Mouse (Mus musculus): ENCODE results near the gene Nacad. TPM values are rescaled to one million over a fixed set of nuclear protein-coding genes. Genes with fewer than 3 reads are reported as not detected.

The Nacad gene
- total and polyA plus RNA-seq, 3 experiments, result 0.13 to 0.34 TPM; not detected in 1

- no peaks in the 10 kb centered on the region for H3K9me3 ChIP-seq (replicated peaks; ENCODE audit: low read length)
- in situ Hi-C loops (cut with MboI; ENCODE audit: low pct_ligation_motif_present, low pct_unique_long_range_greater_than_20kb, low sequenced_read_pairs), result no loop called here
- no peak for DNase-seq (ENCODE audit: extremely low read depth)
- no peak for TF ChIP-seq MEF2A (IDR thresholded peaks at IDR 0.05; ENCODE audit: borderline replicate concordance, low read depth, low read length)
- no peak for TF ChIP-seq NELFE (IDR thresholded peaks at IDR 0.05; ENCODE audit: low read depth, low read length)
- no peak for TF ChIP-seq KAT2A (IDR thresholded peaks at IDR 0.05; ENCODE audit: insufficient replicate concordance, low read length)
- no peak for TF ChIP-seq POLR2AphosphoS2 (IDR thresholded peaks at IDR 0.05; ENCODE audit: low read depth, low read length)
- TF ChIP-seq TBP (conservative IDR thresholded peaks at IDR 0.05; ENCODE audit: low read depth, low read length), result no peak
- no peak for TF ChIP-seq MAZ (IDR thresholded peaks at IDR 0.05; ENCODE audit: low read depth, low read length)
- peaks cover 0 to 19% of the 10 kb centered on the region in 2 experiments; a peak in 1 of 4 replicates for H3K4me1 ChIP-seq (ENCODE audit: control insufficient read depth in 1 of 2, insufficient read depth in 2 of 2)
- H3K4me2 ChIP-seq (ENCODE audit: insufficient read depth, low read depth, poor library complexity, severe bottlenecking), result no peak overlapping the region
- no peaks in the 10 kb centered on the region for H3K27me3 ChIP-seq (replicated peaks)
- no peak overlapping the region for H3K4me3 ChIP-seq (replicated peaks in 1 of 3; ENCODE audit: low read depth in 2 of 3, low read length in 2 of 3, poor library complexity in 1 of 3)
- no peaks in the 10 kb centered on the region for H3K79me2 ChIP-seq (replicated peaks; ENCODE audit: control insufficient read depth, extremely low read depth, insufficient read depth, poor library complexity, severe bottlenecking)
- no peak overlapping the region for H3K9ac ChIP-seq (ENCODE audit: insufficient read depth, low read depth)
- peaks cover 14 to 83% of the 10 kb centered on the region in 2 experiments for H3K36me3 ChIP-seq (replicated peaks in 1 of 2; ENCODE audit: control insufficient read depth in 1 of 2, insufficient read depth in 1 of 2, low read length in 1 of 2)
- dilution Hi-C loops (cut with MboI; ENCODE audit: extremely low pct_ligation_motif_present, extremely low pct_unique_long_range_greater_than_20kb, low sequenced_read_pairs), result no loop called here
- H3K27ac ChIP-seq (ENCODE audit: insufficient read depth, low read depth), result no peak overlapping the region
These were observed 37.9 kb downstream of the Nacad start for GRCm38 (mm10) chr11:6567951-6568350.

GRCm38 (mm10) chr11:6566496-6566895 is 39.4 kb downstream of the Nacad start:
- H3K36me3 ChIP-seq (replicated peaks in 1 of 2; ENCODE audit: control insufficient read depth in 1 of 2, insufficient read depth in 1 of 2, low read length in 1 of 2), result peaks cover 8 to 79% of the 10 kb centered on the region in 2 experiments
- H3K79me2 ChIP-seq (replicated peaks; ENCODE audit: control insufficient read depth, extremely low read depth, insufficient read depth, poor library complexity, severe bottlenecking), result peaks cover under 1% of the 10 kb centered on the region; the same call in 1 of the 2 replicates
- no peak overlapping the region for H3K9ac ChIP-seq (ENCODE audit: insufficient read depth, low read depth)
- no peak overlapping the region for H3K4me2 ChIP-seq (ENCODE audit: insufficient read depth, low read depth, poor library complexity, severe bottlenecking)
- H3K27me3 ChIP-seq (replicated peaks), result no peaks in the 10 kb centered on the region
- H3K4me3 ChIP-seq (replicated peaks in 1 of 3; ENCODE audit: low read depth in 2 of 3, low read length in 2 of 3, poor library complexity in 1 of 3), result no peak overlapping the region
- dilution Hi-C loops (cut with MboI; ENCODE audit: extremely low pct_ligation_motif_present, extremely low pct_unique_long_range_greater_than_20kb, low sequenced_read_pairs), result no loop called here
- no peak for DNase-seq (ENCODE audit: extremely low read depth)
- no peaks in the 10 kb centered on the region for H3K9me3 ChIP-seq (replicated peaks; ENCODE audit: low read length)
- peaks cover 6 to 33% of the 10 kb centered on the region in 2 experiments; a peak in 3 of 4 replicates for H3K4me1 ChIP-seq (ENCODE audit: control insufficient read depth in 1 of 2, insufficient read depth in 2 of 2)
- in situ Hi-C loops (cut with MboI; ENCODE audit: low pct_ligation_motif_present, low pct_unique_long_range_greater_than_20kb, low sequenced_read_pairs), result no loop called here
- TF ChIP-seq MYC (IDR thresholded peaks at IDR 0.05; ENCODE audit: low read depth, low read length) (no peak), RAD21 (IDR thresholded peaks at IDR 0.05; ENCODE audit: low read depth, low read length) (no peak), ZC3H11A (IDR thresholded peaks at IDR 0.05; ENCODE audit: low read depth, low read length) (no peak), MAZ (IDR thresholded peaks at IDR 0.05; ENCODE audit: low read depth, low read length) (no peak), ZNF384 (IDR thresholded peaks at IDR 0.05; ENCODE audit: low read depth, low read length) (no peak), MAX (IDR thresholded peaks at IDR 0.05; ENCODE audit: low read length) (no peak)
- no peak overlapping the region for H3K27ac ChIP-seq (ENCODE audit: insufficient read depth, low read depth)

- no peak overlapping the region for H3K4me2 ChIP-seq (ENCODE audit: insufficient read depth, low read depth, poor library complexity, severe bottlenecking)
- DNase-seq (ENCODE audit: extremely low read depth), result no peak
- H3K79me2 ChIP-seq (replicated peaks; ENCODE audit: control insufficient read depth, extremely low read depth, insufficient read depth, poor library complexity, severe bottlenecking), result peaks cover 10% of the 10 kb centered on the region
- no peak overlapping the region for H3K4me3 ChIP-seq (replicated peaks in 1 of 3; ENCODE audit: low read depth in 2 of 3, low read length in 2 of 3, poor library complexity in 1 of 3)
- dilution Hi-C loops (cut with MboI; ENCODE audit: extremely low pct_ligation_motif_present, extremely low pct_unique_long_range_greater_than_20kb, low sequenced_read_pairs), result no loop called here
- H3K36me3 ChIP-seq (replicated peaks in 1 of 2; ENCODE audit: control insufficient read depth in 1 of 2, insufficient read depth in 1 of 2, low read length in 1 of 2), result peaks cover 4 to 53% of the 10 kb centered on the region in 2 experiments
- H3K27ac ChIP-seq (ENCODE audit: insufficient read depth, low read depth), result no peak overlapping the region
- no peak for TF ChIP-seq JUN (IDR thresholded peaks at IDR 0.05; ENCODE audit: insufficient read depth, low read depth, low read length)
- TF ChIP-seq USF2 (conservative IDR thresholded peaks at IDR 0.05; ENCODE audit: low read depth, low read length), result no peak
- TF ChIP-seq EP300 (IDR thresholded peaks at IDR 0.05; ENCODE audit: low read length), result no peak
- TF ChIP-seq MAZ (IDR thresholded peaks at IDR 0.05; ENCODE audit: low read depth, low read length), result no peak
- TF ChIP-seq PAX5 (IDR thresholded peaks at IDR 0.05; ENCODE audit: low read length), result no peak
- H3K9ac ChIP-seq (ENCODE audit: insufficient read depth, low read depth), result no peak overlapping the region
- no peaks in the 10 kb centered on the region for H3K27me3 ChIP-seq (replicated peaks)
- H3K4me1 ChIP-seq (ENCODE audit: control insufficient read depth in 1 of 2, insufficient read depth in 2 of 2), result peaks cover 12 to 58% of the 10 kb centered on the region in 2 experiments
- no peaks in the 10 kb centered on the region for H3K9me3 ChIP-seq (replicated peaks; ENCODE audit: low read length)
- in situ Hi-C loops (cut with MboI; ENCODE audit: low pct_ligation_motif_present, low pct_unique_long_range_greater_than_20kb, low sequenced_read_pairs), result no loop called here
These were observed 42.7 kb downstream of the Nacad start for GRCm38 (mm10) chr11:6563201-6563600.
